Mouse (Mus musculus): ENCODE data around the gene Vdac1.

The Vdac1 gene

DNA sequence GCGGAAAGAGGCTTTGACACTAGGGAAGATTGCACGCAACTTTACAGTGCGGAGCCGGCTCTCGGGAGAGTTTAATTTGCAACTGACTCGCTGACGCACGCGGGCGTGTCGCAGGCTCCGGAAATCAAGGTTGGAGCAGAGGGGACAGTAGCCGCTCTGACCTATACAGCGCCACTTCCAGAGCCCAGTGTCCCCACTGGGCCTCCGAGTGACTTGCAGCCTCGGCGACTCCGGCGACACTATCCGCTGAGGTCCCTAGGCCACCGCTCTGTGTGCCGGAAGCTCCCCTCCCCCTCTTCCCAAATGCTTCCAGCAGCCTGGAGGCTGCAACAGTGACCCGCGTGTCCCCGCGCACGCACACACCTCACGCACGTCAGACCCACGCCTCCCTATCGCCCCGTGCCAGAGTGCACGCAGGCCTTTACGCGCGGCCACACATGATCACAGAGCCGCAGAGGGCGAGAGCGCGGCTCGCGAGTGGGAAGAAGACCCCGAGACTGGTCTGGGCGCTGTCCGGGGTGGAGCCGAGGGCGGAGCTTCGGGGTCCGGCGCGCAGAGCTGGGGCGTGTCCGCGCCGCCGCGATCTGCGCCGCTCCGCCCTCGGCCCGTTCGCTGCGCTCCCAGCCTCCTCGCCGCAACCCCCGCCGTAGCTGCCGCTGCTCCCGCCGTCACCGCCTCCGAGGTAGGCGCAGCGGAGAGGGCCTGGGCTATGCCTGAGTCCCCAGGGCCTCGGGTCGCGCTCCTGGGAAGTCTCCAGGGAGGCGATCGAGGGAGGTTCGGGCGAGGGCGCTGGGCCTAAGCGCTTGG lies at the start of gene Vdac1:
TSS of gene Vdac1 (plus strand) at position 390 of the 807 bp plus-strand sequence.
- peak; percentile 92 for DNase-seq

DNA sequence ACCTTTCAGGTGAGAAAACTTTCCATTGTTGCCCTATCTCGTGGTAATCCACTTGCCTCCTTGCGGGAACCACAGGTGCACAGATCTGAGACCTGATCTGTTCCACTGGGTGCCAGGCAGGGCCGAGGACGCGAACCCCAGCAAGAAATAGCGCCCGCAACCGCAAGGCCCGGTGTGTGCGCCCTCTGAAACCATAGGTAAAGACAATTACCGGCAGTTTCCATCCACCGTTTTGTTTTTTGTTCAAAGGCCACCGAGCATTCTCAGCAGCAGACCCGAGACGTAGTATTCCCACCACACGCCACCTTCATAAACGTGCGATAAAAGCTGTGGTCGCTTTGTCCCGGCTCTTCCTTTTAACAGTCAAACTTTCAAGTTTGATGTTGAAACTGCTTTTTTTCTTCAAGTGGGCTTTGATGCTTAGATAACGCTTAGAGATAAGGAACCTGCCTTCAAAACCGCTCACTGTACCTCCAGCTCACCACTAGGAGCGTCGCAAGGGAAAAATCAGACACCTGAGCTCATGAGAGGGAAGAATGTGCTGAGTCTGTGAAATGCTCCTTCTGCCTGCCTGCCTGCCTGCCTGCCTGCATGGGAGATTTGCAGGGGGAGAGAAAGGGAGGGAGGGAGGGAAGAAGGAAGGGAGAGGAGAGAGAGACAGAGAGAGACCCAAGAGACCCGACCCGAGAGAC lies 46.4 kb upstream of the Vdac1 start:
- DNase-seq: peak; percentile 22

DNA sequence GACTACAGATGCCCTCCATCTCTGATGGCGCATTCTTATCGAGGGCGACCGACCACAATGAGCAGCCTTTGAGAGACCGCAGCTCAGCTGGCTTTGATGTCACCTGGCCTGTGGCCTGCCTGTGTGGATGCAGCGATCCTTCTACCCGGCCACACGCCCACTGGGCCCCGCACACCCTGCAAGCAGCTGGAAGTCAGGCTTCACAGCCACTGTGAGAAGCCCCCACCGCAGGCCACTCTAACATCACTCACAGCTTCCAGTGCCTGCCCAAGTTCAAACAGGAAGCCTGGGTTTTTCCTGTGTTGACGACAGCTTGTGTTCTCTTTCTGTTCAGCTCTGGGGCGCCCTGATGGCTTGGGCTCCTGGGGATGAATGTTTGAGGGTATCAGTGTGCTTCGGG lies 42.2 kb upstream of the Vdac1 start:
- DNase-seq: peak; percentile 72

DNA sequence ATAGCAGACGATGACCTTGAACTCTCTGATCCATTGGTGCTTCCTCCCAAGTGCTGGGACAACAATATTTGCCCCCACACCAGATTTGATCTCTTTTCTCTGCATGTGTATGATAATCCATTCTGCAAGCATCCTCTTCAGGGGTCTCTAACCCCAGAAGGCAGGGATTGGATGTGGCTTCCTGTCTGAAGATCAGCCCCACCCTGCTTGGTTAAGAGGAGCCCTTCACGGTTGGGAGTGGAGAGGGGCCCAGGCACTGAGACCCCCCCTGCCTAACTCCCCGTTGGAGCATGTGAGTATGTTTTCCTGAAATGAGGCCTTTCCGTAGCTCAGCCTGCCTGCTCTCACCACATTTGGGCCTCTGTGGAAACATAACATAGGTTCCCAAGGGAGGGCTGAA lies 41.0 kb upstream of the Vdac1 start:
- DNase-seq: no peak

DNA sequence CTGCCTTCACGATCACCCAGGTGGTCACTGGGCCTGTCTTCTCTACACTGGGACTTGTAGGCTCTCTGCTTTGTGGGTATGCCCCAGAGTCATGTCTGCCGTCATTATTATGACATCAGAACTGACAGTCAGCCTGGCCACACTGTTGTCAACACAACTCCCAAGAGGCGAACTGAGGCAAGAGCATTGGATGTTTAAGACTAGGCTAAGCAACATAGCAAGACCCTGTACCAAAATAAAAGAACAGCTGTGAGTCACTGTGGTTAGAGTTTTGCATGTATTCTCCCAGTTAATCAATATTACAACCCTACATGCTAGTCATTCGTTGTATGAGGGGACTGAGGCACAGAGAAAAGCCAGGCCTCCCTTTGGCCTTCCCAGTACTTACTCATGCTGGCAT lies 40.1 kb upstream of the Vdac1 start:
- no peak for DNase-seq

DNA sequence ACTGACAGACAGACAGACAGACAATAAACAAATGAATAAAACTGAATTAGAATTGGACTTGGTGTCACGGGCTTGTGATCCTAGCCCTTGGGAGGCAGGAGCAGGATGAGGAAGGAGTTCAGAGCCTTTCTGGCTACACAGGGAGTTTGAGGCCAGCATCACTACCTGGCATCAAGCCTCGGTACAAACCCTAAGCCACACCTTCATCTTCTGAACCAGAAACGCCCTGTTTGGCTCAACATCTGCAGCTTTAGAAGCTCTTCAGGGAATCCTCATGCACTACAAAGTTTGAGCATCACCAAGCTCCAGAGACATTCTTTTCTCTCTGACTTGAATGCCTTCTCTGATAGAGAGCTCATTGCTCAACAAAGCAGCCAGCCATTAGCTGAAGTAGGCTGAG lies 39.1 kb upstream of the Vdac1 start:
- no peak for DNase-seq

DNA sequence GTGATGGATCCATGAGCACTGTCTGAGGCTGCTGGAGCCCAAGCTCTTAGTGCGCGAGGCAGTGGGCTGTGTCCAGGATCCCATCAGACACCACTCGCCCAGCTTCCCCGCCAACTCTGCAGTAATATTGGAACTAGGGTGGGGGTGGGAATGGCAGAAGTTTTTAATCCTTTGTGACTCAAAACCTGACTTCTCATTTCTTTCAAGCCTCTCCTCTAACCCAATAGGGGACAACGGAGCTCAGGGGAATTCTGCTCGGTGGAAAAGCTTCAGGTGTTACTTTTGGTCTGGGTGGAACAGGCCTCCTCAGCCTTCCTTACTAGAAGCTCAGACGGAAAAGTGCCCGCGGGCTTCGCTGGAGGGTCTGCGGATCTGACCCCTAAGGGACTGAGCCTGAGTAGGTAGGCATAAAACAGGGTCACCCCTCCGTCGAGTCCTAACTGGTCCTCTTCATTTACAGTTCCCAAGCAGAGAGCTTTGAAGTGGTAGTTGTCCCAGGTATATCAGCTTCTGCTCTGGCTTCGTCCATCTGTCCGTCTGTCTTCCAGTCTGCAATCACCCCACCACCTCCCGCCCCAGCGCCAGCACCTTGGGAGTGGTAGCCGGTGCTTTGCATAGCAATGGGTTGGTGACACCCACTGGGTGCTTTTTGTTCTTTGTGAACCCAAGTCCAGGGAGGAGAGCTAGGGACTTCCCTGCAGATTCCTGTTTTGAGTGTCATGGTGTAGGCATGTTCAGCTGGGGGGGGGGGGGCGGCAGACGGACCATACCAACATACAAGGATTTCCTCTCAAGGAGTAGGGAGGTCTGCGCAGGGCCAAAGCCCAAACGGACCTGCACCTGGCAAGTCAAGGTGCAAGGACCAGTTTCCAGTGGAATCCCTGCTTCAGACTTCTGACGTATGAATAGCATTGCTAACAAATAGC lies 36.0 kb upstream of the Vdac1 start:
- no peak for DNase-seq

DNA sequence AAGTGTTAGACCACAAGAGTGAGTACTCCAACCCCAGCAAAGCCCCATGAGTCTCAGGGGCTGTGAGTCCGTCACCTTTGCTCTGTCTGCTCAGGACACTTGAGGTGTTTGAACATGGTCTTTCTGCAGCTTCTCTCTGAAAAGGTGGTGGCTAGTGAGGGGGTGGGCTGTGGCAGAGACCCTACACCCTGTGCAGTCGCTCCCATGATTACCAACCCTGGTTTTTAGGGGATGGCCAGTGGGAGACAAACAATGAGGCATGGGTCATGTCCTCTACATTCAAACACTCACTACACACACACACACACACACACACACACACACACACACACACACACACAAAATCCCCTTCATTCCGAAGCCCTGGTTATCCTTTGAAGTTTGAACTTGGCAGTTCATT lies 33.3 kb upstream of the Vdac1 start:
- no peak for DNase-seq

DNA sequence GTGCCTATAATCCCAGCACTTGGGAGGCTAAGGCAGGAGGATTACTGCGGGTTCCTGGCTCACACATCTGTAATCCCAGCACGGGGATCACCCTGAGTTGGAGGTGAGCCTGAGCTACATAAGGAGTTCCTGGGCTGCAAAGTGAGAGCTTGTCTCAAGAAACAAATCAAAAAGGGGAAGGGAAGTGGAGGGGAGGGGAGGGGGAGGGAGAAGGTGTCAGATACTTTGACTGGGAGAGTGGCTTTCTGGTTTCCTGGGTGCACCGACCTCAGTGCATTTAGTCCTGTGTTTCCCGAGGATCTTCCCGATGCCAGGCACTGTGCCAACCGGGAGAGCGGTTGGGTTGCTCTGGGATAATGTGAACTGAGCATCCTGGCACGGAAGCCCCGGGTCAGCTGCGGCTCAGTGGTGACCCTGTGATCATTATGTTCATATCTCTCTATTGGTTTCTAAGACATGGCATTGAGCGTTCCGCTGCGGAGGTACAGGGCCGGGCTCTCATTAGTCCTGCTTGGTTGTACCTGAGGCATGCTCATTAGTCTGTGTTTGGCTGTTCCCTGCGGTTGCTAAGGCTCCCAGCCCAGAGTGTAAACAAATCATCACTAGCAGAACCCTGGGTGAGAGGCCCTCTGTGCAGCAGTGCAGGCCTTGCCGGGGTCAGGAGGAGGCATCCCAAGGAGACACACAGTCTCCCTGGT lies 28.1 kb upstream of the Vdac1 start:
- no peak for DNase-seq

DNA sequence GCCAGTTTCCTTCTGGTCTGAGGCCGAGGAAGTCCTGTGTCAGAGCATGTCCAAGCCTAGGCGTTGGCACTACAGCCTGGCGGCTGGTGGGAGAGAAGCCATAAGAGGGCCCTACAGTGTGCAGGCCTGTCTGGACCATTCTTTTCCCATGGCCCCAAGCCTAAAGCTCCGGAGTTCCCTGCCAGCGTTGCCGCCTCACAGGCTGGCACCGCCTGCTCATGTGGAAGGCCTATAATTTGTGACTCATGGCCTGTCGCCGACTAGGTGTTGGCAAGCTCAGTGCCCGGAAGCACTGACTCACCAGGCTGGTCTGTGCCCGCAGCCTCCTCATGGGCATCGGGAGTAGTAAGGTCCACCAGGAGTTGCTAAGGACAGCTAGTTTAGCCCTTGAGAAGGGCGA lies 27.0 kb upstream of the Vdac1 start:
- DNase-seq: no peak

DNA sequence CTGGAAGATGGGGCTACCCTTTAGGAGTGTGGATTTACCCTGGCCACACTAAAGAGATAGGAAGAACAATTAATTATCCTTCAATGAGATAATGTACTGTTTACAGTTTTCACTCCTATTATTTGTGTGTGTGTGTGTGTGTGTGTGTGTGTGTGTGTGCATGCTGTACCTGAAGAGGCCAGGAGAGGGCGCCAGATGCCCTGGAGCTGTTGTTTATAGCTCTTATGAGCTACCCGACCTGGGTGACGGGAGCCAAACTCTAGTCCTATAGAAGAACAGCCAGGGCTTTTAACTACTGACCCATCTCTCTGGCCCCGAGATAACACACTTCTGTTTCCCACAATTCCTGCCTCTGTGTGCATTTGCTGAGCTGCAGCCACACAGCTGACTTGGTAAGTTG lies 25.4 kb upstream of the Vdac1 start:
- DNase-seq: no peak

DNA sequence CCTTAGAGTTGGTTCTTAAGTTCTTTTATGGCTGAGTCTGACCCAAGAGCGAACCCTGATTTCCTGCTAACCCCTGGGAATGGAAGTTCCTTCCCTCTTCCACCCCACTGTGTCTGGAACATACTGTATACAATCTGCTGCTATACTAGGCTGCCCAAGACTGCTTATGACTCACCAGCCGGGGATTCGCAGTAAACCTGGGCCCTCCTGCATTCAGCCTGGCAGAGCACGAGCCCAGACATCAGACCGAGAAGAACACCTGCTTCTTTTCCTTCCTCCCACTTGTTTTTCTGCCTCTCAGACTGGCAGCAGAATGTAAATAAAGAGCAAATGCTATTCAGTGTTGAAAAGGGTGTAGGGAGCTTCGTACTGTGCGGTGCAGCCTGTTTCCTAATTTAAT lies 24.7 kb upstream of the Vdac1 start:
- DNase-seq: no peak

DNA sequence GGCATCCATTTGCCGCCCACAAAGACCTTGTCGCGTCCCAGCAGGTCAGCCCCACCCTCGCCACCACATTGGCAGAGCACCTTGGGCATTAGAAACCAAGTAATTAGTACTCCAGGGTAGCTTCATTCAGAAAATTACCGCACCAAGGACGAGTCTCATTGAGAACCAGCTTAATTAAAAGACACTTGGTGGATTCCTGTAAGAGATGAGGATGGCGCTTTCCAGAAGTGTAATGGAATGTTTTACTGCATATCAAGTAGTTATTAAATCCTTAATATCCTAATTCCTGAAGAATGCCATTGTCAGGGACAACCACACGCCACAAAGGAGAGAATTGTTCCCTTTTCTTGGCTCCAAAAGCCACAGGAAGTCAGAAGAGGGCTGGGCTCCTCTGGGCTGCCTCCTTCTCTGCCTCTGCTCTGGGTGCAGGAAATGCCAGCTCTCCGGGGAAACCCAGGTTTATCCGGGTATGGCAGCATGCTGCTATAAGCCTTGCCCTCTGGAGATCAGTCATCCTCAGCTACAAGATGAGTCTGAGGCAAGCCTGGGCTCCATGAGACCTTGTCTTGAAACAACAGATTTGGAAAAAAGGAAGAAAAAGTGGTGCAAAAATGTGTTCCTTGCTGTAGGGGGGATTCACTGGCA lies 22.9 kb upstream of the Vdac1 start:
- peak; percentile 62 for DNase-seq

DNA sequence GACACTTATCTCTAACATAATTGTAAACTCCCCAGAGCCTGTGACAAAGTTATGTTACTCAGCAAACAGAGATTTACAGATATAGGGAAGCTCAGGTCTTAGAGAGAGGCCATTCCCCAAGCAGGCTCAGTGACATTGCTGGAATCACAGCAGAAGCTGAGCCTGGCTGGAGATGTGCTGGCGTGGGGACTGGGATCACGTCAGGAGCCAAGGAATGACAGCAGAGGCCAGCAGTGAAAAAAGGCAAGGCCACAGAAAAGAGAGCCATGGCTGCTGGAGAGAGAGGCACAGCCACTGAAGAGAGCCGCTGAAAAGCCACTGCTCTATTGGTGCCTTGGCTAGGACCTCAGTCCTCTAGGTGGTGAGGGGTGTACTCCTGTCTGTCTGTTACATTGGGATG lies 22.3 kb upstream of the Vdac1 start:
- no peak for DNase-seq

DNA sequence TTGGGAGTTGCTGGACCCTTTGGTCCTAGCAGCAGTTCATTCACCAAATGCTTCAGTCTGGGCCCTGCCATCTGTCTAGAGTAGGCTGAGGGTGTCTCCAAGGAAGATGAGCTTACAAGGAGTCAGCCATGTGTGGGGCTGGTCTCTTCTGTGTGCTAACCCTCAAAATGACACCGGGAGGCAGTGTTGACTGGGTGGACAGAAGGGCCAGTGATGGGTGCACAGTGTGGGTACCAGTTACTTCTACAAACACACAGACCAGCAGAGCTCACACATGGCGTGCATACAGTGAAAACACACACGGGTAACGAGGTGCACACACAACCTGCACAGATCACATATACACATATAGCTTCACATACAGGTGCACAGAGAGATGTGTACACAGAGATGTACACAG lies 21.6 kb upstream of the Vdac1 start:
- no peak for DNase-seq

DNA sequence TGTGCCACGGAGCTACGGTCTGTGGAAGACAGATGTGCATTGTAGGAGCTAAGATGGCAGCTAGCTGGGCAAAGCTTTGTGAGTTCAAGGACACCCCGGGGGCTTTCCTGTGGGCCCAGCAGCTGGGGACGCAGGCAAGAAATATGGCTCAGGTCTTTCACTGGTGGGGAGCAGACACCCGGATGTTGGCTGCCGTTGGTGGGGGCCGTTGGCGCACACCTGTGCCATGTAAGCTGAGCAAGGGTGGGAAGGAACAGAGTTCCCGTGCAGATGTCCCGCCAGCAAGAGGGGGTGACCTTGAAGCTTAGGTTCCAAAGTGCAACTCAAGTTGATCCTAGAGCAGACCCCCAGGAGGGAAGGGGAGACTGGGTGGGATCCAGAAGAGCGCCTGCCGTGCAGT lies 21.1 kb upstream of the Vdac1 start:
- DNase-seq: no peak

DNA sequence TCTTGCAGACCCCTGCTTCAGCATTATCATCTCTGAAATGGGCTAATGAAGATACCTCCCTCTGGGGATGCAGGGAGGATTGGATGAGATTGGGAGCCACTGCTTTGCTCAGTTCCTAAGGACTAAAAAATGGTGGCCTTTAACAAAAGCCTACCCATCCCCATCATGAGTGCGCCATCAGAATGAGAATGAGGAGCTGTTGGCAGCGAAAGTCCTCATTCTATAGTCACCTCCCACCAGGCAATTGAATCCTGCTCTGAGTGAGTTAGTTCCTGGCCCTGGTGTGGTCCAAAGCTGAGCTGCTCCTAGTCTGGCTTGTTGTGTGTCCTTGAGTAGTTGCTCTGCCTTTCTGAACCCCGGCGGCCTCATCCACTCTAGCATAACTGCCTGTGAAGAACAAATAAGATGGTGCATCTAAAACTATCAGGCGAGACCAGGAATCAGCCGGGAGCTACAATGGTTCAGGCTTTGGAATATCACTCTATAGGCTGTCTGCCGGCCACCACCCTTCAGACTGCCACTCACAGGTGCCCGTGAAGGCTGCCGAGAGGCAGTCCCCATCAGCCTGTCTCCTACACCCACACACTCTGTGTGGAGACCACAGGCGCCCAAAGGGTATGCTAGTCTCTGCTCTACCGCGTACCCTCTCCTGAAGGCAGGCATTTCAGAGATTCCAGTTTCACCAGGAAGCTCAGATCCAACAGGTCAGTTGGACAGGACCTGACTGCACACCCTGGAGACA lies 20.4 kb upstream of the Vdac1 start:
- no peak for DNase-seq

DNA sequence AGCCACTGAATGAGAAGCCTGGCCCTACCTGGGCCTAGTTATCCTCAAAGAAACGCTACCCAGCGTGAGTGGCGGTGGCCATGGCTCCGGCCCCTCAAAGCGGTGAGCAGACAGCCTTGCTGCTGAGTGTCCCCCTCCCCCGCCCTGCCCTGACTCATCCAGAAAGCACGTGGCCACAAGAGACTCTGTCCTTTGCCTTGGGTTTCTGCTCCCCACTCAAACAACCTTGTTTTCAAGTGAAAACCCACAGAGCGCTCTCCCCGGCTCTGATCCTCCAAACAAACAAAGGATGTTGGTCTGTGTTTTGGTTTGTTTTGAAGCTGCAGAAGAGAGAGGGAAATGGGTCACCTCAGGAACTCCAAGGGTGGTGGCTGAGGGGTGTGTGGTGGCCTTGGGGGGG lies 19.7 kb upstream of the Vdac1 start:
- DNase-seq: no peak

DNA sequence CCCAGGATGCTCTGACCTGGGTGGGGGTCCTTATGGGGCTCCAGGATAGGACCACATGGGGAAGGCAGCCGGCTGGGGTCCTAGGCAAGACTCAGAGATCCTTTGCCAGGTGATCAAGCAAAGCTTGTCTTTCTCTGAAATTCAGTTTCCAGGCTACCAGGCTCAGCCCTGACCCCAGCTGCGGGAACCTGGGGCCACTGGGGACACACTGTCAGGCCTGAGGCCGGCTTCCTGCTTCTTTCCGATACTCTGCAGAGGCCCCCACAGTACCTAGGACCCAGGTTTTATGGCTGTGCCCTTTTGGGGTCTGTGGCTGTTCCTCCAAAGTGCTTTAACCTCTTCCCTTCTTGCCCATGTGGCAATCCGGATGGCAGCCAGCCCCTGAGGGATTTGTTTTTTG lies 19.2 kb upstream of the Vdac1 start:
- no peak for DNase-seq

DNA sequence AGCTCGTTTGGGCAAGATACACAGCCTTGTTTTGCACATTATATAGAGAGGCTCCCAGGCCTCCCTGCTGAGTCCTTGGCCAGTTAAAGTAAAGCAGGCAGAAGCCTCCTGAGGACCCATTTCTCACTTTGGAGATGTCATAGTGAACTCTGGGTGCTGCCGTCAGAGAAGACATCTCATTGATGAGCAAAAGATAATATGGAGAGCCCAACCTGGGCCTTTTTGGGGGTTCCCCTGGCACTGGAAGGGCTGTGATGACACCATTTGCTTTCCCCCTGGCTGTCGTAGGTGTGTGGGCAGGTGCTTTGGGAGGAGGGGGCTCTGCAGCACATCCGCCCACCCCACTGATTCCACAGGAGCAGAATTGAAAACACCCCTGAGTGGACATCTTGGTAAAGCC lies 18.4 kb upstream of the Vdac1 start:
- no peak for DNase-seq

DNA sequence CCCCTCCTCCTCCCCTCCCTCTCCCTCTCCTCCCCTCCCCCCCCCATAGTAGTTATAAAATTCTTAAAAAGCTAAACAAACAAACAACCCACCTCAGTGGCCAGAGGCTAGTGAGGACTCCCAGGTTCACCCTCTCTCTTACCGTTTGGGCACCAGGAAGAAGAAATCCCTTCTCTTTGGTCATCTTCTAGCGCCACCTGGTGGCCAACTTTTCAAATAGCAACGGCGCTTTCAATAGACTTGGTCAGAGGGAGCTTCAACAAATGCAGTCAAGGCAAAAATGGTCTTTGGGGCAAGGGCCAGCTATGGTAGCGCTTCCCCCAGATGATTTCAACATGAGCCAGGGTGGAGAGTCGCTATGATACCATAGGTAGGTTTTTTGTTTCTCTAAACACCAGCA lies 17.5 kb upstream of the Vdac1 start:
- DNase-seq: peak; percentile 89
